Mouse (Mus musculus) ES-Bruce4 (cell line): ENCODE data around the gene Spib. TPM values are rescaled to one million over a fixed set of nuclear protein-coding genes. Genes with fewer than 3 reads are reported as not detected.

Experiments used
- H3K27ac ChIP-seq: 2 replicates; pipeline ENCODE4 v1.5.1; 2012; ENCODE audit warnings: low read length, inconsistent platforms; ENCODE audit not compliant: insufficient read depth
- H3K27me3 ChIP-seq: 2 replicates; pipeline ENCODE4 v1.6.1; 2012; ENCODE audit warnings: mild to moderate bottlenecking, low read length, inconsistent platforms; ENCODE audit not compliant: control insufficient read depth, poor library complexity, insufficient read depth, severe bottlenecking
- H3K36me3 ChIP-seq: 2 replicates; pipeline ENCODE4 v1.6.1; 2012; ENCODE audit warnings: inconsistent platforms, mild to moderate bottlenecking, low read length, moderate library complexity; ENCODE audit not compliant: control insufficient read depth, poor library complexity, insufficient read depth, severe bottlenecking
- H3K4me1 ChIP-seq: one replicate; pipeline ENCODE4 v1.8.1; 2011; ENCODE audit warnings: low read length; ENCODE audit not compliant: control insufficient read depth, insufficient read depth
- H3K4me3 ChIP-seq: 2 replicates; pipeline ENCODE4 v1.5.1; 2011; ENCODE audit warnings: low read depth, mild to moderate bottlenecking, low read length
- H3K9ac ChIP-seq: 2 replicates; pipeline ENCODE4 v1.6.1; 2012; ENCODE audit warnings: low read depth, mild to moderate bottlenecking, inconsistent platforms; ENCODE audit not compliant: poor library complexity, severe bottlenecking
- H3K9me3 ChIP-seq: replicated peaks from 2 replicates; pipeline ENCODE4 v1.6.1; 2012; ENCODE audit warnings: mild to moderate bottlenecking, low read length, inconsistent platforms; ENCODE audit not compliant: control insufficient read depth, poor library complexity, insufficient read depth, severe bottlenecking
- CTCF ChIP-seq: IDR thresholded peaks from one replicate; pipeline ENCODE4 v1.8.1; 2011; ENCODE audit warnings: low read depth, low read length
- EP300 ChIP-seq: IDR thresholded peaks from 2 replicates; pipeline ENCODE4 v1.6.1; 2011; ENCODE audit warnings: low read depth, low read length; ENCODE audit not compliant: insufficient read depth
- POLR2A ChIP-seq: IDR thresholded peaks from one replicate; pipeline ENCODE4 v1.8.1; 2011; ENCODE audit warnings: low read length; ENCODE audit not compliant: insufficient read depth
- polyA plus RNA-seq: library from polyadenylated mRNA; stranded (reverse); fragments of >200 nt; gene quantifications from 2 replicates; pipeline ENCODE4 v1.2.4, GENCODE M21; 2011; ENCODE audit warnings: low read depth; ENCODE audit not compliant: missing spikeins, insufficient read depth, insufficient read length

Spib gene
- polyA plus RNA-seq, 1 experiment, result 2.4 TPM

GRCm38 (mm10) chr7:44525126-44525832 lies 6.6 kb downstream of the Spib start:
- no peaks in the 10 kb centered on the region for H3K36me3 ChIP-seq
- H3K9ac ChIP-seq, result peak overlapping the region; percentile 63
- peak overlapping the region; percentile 9 for H3K4me3 ChIP-seq
- no peaks in the 10 kb centered on the region for H3K27me3 ChIP-seq
- H3K4me1 ChIP-seq, result peaks cover 9% of the 10 kb centered on the region
- TF ChIP-seq EP300, result no peak
- no peak for TF ChIP-seq CTCF
- no peak for TF ChIP-seq POLR2A
- H3K27ac ChIP-seq, result peak overlapping the region; percentile 45
- H3K9me3 ChIP-seq, result no peaks in the 10 kb centered on the region

- Histone ChIP-seq H3K9me3 (no peaks in the 10 kb centered on the region), H3K9ac (peak within 1 kb of the TSS; percentile 63), H3K27ac (peak within 1 kb of the TSS; percentile 45), H3K4me1 (peaks cover 9% of the 10 kb centered on the region), H3K4me3 (peak within 1 kb of the TSS; percentile 9), H3K36me3 (no peaks in the 10 kb centered on the region), H3K27me3 (no peaks in the 10 kb centered on the region)
- TF ChIP-seq POLR2A (no peak), CTCF (no peak), EP300 (no peak)
These were observed 7.4 kb downstream of the Spib start, which contains the start of gene Mybpc2 for GRCm38 (mm10) chr7:44524502-44524901. Gene Mybpc2, minus strand, starts transcription at chr7:44524656.

GRCm38 (mm10) chr7:44523056-44523455 lies 8.8 kb downstream of the Spib start:
- H3K9ac ChIP-seq, result no peak overlapping the region
- H3K4me3 ChIP-seq, result no peak overlapping the region
- no peaks in the 10 kb centered on the region for H3K27me3 ChIP-seq
- no peak for TF ChIP-seq POLR2A
- TF ChIP-seq CTCF, result no peak
- no peak for TF ChIP-seq EP300
- H3K4me1 ChIP-seq, result peaks cover 5% of the 10 kb centered on the region
- no peaks in the 10 kb centered on the region for H3K9me3 ChIP-seq
- H3K27ac ChIP-seq, result no peak overlapping the region
- no peaks in the 10 kb centered on the region for H3K36me3 ChIP-seq

- peak overlapping the region; percentile 60 for H3K9ac ChIP-seq
- H3K9me3 ChIP-seq, result no peaks in the 10 kb centered on the region
- no peak overlapping the region for H3K27ac ChIP-seq
- peak overlapping the region; percentile 79 for H3K4me3 ChIP-seq
- no peaks in the 10 kb centered on the region for H3K27me3 ChIP-seq
- H3K36me3 ChIP-seq, result no peaks in the 10 kb centered on the region
- H3K4me1 ChIP-seq, result peaks cover 2% of the 10 kb centered on the region
- no peak for TF ChIP-seq POLR2A
- peak; percentile 83 for TF ChIP-seq CTCF
These were observed 10.2 kb downstream of the Spib start for GRCm38 (mm10) chr7:44521710-44522109.

- H3K27me3 ChIP-seq, result no peaks in the 10 kb centered on the region
- no peaks in the 10 kb centered on the region for H3K36me3 ChIP-seq
- no peaks in the 10 kb centered on the region for H3K9me3 ChIP-seq
- no peak overlapping the region for H3K27ac ChIP-seq
- H3K4me3 ChIP-seq, result no peak overlapping the region
- peaks cover 2% of the 10 kb centered on the region for H3K4me1 ChIP-seq
- no peak for TF ChIP-seq EP300
- TF ChIP-seq POLR2A, result no peak
- TF ChIP-seq CTCF, result no peak
- H3K9ac ChIP-seq, result no peak overlapping the region
These were observed 10.9 kb downstream of the Spib start for GRCm38 (mm10) chr7:44520990-44521389.

- H3K9ac ChIP-seq, result no peak overlapping the region
- TF ChIP-seq CTCF (peak; percentile 68), POLR2A (no peak), EP300 (no peak)
- peaks cover 2% of the 10 kb centered on the region for H3K4me1 ChIP-seq
- H3K36me3 ChIP-seq, result no peaks in the 10 kb centered on the region
- no peaks in the 10 kb centered on the region for H3K9me3 ChIP-seq
- H3K4me3 ChIP-seq, result no peak overlapping the region
- no peaks in the 10 kb centered on the region for H3K27me3 ChIP-seq
- H3K27ac ChIP-seq, result no peak overlapping the region
These were observed 12.5 kb downstream of the Spib start for GRCm38 (mm10) chr7:44519240-44519913.
